Mouse (Mus musculus): ENCODE results near the gene Gm12355. TPM values are rescaled to one million over a fixed set of nuclear protein-coding genes. Genes with fewer than 3 reads are reported as not detected.

Gene Gm12355
- polyA plus RNA-seq, 1 experiment from 2014 or later, result 0.89 TPM

DNA sequence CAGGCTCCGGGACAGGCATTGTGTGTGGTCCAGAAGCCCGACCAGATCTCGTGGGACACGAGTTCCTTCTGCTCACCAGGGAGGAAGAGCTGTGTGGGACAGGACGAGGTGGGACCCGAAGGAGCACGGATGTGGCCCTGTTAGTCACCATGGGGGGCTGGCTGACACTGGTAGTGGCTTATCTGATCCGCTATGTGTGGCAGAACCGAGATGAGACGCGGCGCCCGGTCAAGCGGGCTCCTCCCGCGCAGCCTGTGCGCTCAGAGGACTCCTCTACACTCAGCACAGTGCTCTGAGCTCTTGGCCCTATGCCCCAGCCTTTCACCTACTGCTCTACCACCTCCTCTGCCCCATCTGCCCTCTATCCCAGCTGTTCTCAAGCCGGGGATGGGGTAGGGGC is 26.2 kb downstream of the Gm12355 start:
- Histone ChIP-seq H3K4me2 (no peak overlapping the region), H3K27me3 (peaks cover 44% of the 10 kb centered on the region), H3K4me3 (no peak overlapping the region), H3K36me3 (no peaks in the 10 kb centered on the region), H3K9me3 (no peaks in the 10 kb centered on the region), H3K27ac (replicated peaks) (no peak overlapping the region), H3K4me1 (replicated peaks) (peaks cover 12% of the 10 kb centered on the region; the same call in 1 of the 2 replicates), H3K9ac (no peak overlapping the region)
- no peak; the same call in 1 of the 2 replicates for ATAC-seq (ENCODE audit: low read depth)
- 44% methylated on average over 18 of the region's 18 CpGs for WGBS

DNA sequence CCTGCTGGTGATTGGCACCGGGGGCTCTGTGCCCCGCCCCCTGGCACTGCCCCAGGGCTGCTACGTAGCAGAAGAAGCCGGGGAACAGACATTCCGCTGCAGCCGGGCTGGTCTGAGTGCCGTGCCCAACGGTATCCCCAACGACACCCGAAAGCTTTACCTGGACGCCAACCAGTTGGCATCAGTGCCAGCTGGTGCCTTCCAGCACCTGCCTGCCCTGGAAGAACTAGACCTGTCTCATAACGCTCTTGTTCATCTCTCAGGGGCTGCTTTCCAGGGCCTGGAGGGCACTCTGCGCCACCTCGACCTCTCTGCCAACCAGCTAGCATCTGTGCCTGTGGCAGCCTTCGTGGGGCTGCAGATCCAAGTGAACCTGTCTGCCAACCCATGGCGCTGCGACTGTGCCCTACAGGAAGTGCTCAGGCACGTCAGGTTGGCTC is 26.6 kb downstream of the Gm12355 start:
- Histone ChIP-seq H3K27ac (replicated peaks) (no peak overlapping the region), H3K4me2 (no peak overlapping the region), H3K4me3 (no peak overlapping the region), H3K27me3 (peaks cover 44% of the 10 kb centered on the region), H3K9me3 (no peaks in the 10 kb centered on the region), H3K4me1 (replicated peaks) (peaks cover 12% of the 10 kb centered on the region; the same call in 1 of the 2 replicates), H3K36me3 (no peaks in the 10 kb centered on the region), H3K9ac (no peak overlapping the region)
- 67% methylated on average over 18 of the region's 18 CpGs for WGBS
- ATAC-seq (ENCODE audit: low read depth), result no peak

DNA sequence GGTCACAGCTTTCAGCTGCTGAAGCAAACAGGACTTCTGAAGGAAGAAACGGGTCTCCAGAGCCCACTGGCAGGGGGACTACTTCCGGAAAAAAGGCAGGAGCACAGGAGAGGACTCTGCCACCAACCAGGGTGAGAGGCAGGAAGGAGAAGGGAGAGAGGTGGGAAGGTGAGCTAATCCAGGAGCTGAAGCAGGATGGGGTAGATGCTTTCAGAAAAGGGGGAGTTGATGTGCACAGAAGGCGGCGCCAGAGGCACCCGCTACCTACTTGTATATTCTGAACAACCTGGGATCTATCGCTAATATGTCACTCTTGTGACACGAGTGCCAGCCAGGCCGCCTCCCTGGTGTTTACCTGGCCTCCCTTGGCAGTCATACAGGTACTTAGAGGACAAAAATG is 27.5 kb downstream of the Gm12355 start, which contains the start of gene Lrrc3c:
TSS of gene Lrrc3c (plus strand) at position 301 of the 400 bp plus-strand sequence.
- H3K36me3 ChIP-seq, result no peaks in the 10 kb centered on the region
- H3K4me2 ChIP-seq, result no peak within 1 kb of the TSS
- H3K9me3 ChIP-seq, result no peaks in the 10 kb centered on the region
- no peak within 1 kb of the TSS for H3K9ac ChIP-seq
- H3K27ac ChIP-seq (replicated peaks), result no peak within 1 kb of the TSS
- no peak within 1 kb of the TSS for H3K4me3 ChIP-seq
- peaks cover 12% of the 10 kb centered on the region; the same call in 1 of the 2 replicates for H3K4me1 ChIP-seq (replicated peaks)
- peaks cover 44% of the 10 kb centered on the region for H3K27me3 ChIP-seq
- ATAC-seq (ENCODE audit: low read depth), result no peak
- 85% methylated on average over 8 of the region's 8 CpGs for WGBS

DNA sequence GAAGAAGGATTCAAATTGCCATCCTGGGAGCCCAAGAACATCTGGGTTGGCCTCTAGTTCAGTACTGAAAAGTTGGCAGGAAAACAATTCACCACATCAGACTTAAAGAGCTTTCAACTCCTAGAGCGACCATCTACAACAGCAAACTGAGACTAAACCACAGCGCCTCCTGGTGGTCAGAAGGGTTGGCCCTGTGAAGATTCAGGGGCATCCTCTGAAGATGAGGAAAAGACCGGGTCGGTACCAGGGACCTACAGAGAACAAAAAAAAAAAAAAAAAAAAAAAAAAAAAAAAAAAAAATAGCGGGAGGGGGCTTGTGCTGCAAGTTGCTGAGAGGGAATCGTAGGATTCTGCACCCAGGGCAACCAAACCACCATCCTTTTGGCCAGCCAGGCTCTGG is 28.1 kb downstream of the Gm12355 start:
- no peak overlapping the region for H3K4me3 ChIP-seq
- ATAC-seq (ENCODE audit: low read depth), result no peak

DNA sequence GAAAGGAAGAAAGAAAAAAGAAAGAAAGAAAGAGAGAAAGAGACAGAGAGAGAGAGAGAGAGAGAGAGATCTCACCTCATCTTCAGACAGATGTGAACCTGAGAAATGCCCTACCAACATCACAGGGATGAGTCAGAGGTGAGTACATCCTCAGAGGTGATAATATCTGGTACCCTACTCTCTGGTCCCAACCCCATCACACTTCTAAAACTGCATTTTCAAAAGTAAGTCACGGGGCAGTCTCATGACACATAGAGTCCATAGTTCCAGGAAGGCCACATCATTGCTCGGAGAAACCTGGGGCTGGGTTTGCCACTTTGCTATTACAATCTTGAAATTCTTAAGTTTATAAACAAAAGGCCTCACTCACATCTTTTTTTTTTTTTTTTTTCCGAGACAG is 29.5 kb downstream of the Gm12355 start:
- Histone ChIP-seq H3K9ac (no peak overlapping the region), H3K4me2 (no peak overlapping the region), H3K4me1 (replicated peaks) (0 out of 2 replicates have a peak, but pooled peaks cover 6% of the 10 kb centered on the region), H3K27me3 (peaks cover 32% of the 10 kb centered on the region), H3K4me3 (no peak overlapping the region), H3K36me3 (no peaks in the 10 kb centered on the region), H3K27ac (replicated peaks) (no peak overlapping the region), H3K9me3 (no peaks in the 10 kb centered on the region)
- WGBS, result 80% methylated on average over 3 of the region's 3 CpGs
- ATAC-seq (ENCODE audit: low read depth), result no peak

More for the DNA sequence above, 28.1 kb downstream of the Gm12355 start:
- H3K36me3 ChIP-seq, result no peaks in the 10 kb centered on the region
- WGBS, result 45% methylated on average over 6 of the region's 6 CpGs
- H3K9me3 ChIP-seq, result no peaks in the 10 kb centered on the region
- no peak overlapping the region for H3K9ac ChIP-seq
- peaks cover 11% of the 10 kb centered on the region; the same call in 1 of the 2 replicates for H3K4me1 ChIP-seq (replicated peaks)
- H3K27ac ChIP-seq (replicated peaks), result no peak overlapping the region
- H3K4me2 ChIP-seq, result no peak overlapping the region
- H3K27me3 ChIP-seq, result peaks cover 44% of the 10 kb centered on the region

DNA sequence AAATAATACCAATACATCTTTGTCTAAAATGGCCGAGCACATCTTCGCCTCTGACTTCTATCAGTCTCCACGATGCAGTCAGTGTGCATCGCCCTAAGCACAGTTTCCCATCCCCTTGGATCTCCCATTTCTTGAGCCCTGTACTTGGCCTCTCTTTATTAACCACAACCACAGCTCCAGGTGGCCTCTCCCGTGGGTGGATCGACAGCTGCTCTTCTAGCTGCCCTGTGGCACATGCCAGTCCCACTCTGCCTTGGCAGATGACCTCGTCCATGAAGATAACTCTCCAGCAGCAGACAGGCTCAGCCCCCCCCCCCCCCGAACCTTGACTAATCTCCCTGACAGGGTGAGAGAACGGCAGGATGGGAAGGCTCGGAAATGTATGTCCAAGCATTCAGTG is 30.0 kb downstream of the Gm12355 start:
- WGBS, result 79% methylated on average over 10 of the region's 10 CpGs

DNA sequence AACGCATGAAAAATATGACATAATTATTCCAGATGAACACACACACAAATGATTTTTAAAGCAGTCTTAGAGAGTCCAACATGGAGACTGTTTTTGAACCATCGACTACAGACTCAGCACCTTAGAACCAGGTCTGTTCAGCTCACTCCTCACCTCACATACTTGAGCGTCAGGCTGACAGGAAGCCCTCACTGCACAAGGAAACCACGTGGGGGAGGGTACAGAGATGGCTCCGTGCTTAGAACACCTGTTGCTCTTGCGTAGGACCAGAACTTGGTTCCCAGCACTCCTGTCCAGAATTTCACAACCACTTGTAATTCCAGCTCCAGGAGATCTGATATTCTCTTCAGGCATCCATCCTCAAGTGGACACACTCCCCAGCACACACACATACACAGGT is 30.4 kb downstream of the Gm12355 start:
- ATAC-seq (ENCODE audit: low read depth), result no peak
- Histone ChIP-seq H3K9ac (no peak overlapping the region), H3K4me3 (no peak overlapping the region), H3K36me3 (no peaks in the 10 kb centered on the region), H3K4me1 (replicated peaks) (0 out of 2 replicates have a peak, but pooled peaks cover 6% of the 10 kb centered on the region), H3K27ac (replicated peaks) (no peak overlapping the region), H3K9me3 (no peaks in the 10 kb centered on the region), H3K4me2 (no peak overlapping the region), H3K27me3 (peaks cover 24% of the 10 kb centered on the region)
- 75% methylated on average over 6 of the region's 6 CpGs for WGBS

More for the DNA sequence above, 30.0 kb downstream of the Gm12355 start:
- ATAC-seq (ENCODE audit: low read depth), result no peak
- Histone ChIP-seq H3K36me3 (no peaks in the 10 kb centered on the region), H3K9me3 (no peaks in the 10 kb centered on the region), H3K4me3 (no peak overlapping the region), H3K4me2 (no peak overlapping the region), H3K9ac (no peak overlapping the region), H3K4me1 (replicated peaks) (0 out of 2 replicates have a peak, but pooled peaks cover 6% of the 10 kb centered on the region), H3K27me3 (peaks cover 27% of the 10 kb centered on the region), H3K27ac (replicated peaks) (no peak overlapping the region)

DNA sequence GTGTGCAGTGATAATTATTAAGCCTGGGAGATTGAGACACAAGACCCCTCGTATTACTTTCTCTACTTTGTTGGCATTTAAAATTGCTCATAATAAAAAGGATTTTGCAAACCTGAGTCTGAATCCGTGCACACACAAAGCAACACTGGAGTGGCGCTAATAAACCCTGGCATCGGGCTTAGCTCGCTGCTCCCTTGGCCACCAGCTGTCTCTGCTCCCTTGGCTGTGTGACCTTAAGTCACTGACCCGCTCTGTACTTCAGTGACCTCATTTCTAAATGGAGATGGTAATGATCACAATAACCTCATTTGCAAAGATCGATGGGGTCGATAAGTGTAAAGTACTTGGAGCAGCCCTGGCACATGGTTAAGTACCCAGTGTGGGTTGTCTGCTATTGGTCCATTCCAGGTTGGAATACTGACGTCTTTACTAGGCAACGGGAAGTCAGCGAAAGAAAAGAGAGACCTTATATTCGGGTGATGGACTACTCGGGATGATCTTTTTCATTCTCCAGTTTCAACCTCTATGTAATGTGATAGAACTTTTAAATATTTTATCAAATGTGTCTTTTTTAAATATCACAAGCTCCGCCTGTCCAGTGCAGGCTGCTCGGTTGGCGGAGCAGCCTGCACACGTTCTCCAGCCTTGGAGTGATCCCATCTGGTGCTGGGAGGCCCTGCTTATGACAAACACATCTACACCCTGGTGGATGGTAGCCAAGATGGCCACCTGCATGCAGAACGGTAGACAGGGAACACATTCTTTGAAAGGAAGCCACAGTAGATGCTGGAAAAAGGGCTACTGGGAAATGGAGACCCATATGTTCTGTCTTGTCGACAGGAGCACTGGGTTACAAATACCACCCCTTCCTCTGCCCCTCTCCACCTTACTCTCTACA is 34.7 kb downstream of the Gm12355 start:
- H3K36me3 ChIP-seq, result no peaks in the 10 kb centered on the region
- peaks cover 21% of the 10 kb centered on the region for H3K4me1 ChIP-seq (replicated peaks)
- H3K9me3 ChIP-seq, result no peaks in the 10 kb centered on the region
- WGBS, result 70% methylated on average over 19 of the region's 19 CpGs
- no peak overlapping the region for H3K27ac ChIP-seq (replicated peaks)
- H3K4me3 ChIP-seq, result no peak overlapping the region
- H3K9ac ChIP-seq, result no peak overlapping the region
- no peak for ATAC-seq (ENCODE audit: low read depth)
- no peaks in the 10 kb centered on the region; the same call in 1 of the 2 replicates for H3K27me3 ChIP-seq
- no peak overlapping the region for H3K4me2 ChIP-seq

DNA sequence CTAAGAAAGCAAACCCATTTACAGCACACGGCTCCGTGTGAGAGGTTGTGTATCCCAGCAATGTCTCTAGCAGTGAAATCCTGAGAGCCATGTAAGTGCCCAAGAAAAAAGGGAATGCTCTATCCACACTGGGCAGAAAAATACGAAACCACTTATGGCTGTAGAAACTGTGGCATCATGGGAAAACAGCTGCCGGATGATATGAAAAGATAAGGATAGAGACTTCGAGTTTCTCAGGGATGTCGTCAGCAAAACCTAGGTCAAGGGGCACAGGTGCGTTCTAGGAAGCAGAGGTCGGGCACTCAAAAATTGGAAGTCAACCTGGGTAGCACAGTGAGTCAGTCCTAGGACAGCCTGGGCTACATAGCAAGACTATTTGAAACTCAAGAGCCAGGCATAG is 36.2 kb downstream of the Gm12355 start:
- H3K4me1 ChIP-seq (replicated peaks), result peaks cover 36% of the 10 kb centered on the region
- H3K36me3 ChIP-seq, result no peaks in the 10 kb centered on the region
- H3K27ac ChIP-seq (replicated peaks), result no peak overlapping the region
- no peak overlapping the region for H3K4me2 ChIP-seq
- no peak overlapping the region for H3K4me3 ChIP-seq
- no peak for ATAC-seq (ENCODE audit: low read depth)
- H3K9me3 ChIP-seq, result no peaks in the 10 kb centered on the region
- 87% methylated on average over 8 of the region's 8 CpGs for WGBS
- H3K27me3 ChIP-seq, result no peaks in the 10 kb centered on the region; the same call in 1 of the 2 replicates
- H3K9ac ChIP-seq, result no peak overlapping the region

DNA sequence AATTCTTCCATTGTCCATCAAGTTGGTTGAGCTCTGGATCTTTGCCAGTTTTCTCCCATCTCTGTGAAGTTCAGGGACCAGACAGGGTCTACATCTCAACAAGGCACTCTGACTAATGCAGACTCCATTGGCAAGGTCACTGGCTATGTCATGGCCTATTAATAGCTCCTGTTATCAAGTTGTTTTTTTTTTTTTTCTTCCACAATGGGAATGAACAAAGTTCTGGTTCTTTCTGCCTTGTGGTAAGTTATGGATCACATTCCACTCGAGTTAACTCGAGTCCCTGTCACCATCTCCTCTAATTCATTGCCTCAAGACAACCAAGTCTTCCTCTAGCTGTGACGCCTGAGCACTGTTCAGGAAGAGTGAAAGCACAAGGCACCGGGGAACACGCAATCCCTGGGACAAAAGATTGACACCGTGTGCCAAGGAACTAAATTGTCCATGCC is 36.6 kb downstream of the Gm12355 start:
- no peak for ATAC-seq (ENCODE audit: low read depth)
- H3K4me2 ChIP-seq, result peak overlapping the region; percentile 91; the same call in 1 of the 2 replicates
- WGBS, result 56% methylated on average over 6 of the region's 6 CpGs

DNA sequence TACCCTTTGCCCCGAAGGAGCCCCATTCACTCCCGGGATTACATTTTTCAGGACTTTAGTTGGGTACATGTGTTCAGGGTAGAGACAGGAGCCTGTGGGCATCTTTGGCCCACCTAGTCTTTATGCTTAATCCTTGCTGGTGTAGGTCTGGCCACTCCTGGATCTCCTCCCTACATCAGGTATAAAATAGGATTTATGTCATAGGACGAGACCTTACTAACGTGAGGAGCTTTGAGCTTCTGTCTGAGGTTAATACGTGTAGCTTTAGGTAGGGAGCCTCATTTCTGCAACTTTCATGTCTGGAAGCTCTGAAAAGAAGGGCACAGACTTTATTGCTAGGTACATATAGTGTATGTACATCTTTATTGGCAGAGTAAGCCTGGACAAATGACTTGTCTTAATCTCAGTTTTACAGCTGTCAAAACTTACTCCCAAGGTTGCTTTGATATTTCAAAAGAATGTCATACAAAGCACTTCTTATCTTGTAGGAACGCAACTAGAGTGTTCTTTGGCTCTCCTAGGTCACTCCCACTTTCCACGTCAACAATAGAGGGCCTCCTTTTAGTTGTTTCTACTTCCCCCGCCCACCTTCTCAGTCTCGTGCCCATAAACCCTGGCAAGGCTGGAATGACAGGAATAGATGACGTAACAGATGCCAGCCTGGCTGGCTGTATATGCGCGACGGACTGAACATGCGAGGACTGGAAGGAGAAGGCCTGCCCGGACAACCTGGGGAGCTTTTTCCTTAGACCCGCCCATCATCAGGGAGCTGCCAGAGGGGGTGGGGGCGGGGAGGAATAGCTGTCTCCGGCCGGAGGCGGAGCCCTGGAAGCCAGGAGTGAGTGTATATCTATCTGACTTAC is 37.5 kb downstream of the Gm12355 start:
- H3K36me3 ChIP-seq, result peaks cover 10% of the 10 kb centered on the region
- H3K27me3 ChIP-seq, result no peaks in the 10 kb centered on the region; the same call in 1 of the 2 replicates
- WGBS, result 6% methylated on average over 20 of the region's 20 CpGs
- peak; percentile 34 for ATAC-seq (ENCODE audit: low read depth)
- H3K9me3 ChIP-seq, result no peaks in the 10 kb centered on the region
- peak overlapping the region; percentile 73 for H3K4me3 ChIP-seq
- H3K27ac ChIP-seq (replicated peaks), result peak overlapping the region; percentile 67
- peaks cover 37% of the 10 kb centered on the region for H3K4me1 ChIP-seq (replicated peaks)
- peak overlapping the region; percentile 90 for H3K9ac ChIP-seq
- peak overlapping the region; percentile 91 for H3K4me2 ChIP-seq

More for the DNA sequence above, 36.6 kb downstream of the Gm12355 start:
- Histone ChIP-seq H3K9ac (no peak overlapping the region), H3K27ac (replicated peaks) (no peak overlapping the region), H3K36me3 (0 out of 2 replicates have a peak, but pooled peaks cover under 1% of the 10 kb centered on the region), H3K4me3 (no peak overlapping the region), H3K27me3 (no peaks in the 10 kb centered on the region; the same call in 1 of the 2 replicates), H3K9me3 (no peaks in the 10 kb centered on the region), H3K4me1 (replicated peaks) (peaks cover 37% of the 10 kb centered on the region)

Data from neural tube, embryonic 13.5 days (tissue).